Mouse (Mus musculus) neural tube, embryonic 14.5 days (tissue): ENCODE results near the gene Prss36. TPM values are rescaled to one million over a fixed set of nuclear protein-coding genes. Genes with fewer than 3 reads are reported as not detected.
"Not testable (repeated sequence)": the region's sequence is repeated elsewhere in the genome, so short reads cannot be mapped to it uniquely, and the experiment has no call there.

Experiments
- ATAC-seq: fragments of 200-750 bp; cut with Nextera tagmentation; 2 replicates; pipeline ENCODE4 v1.8.0; 2017; ENCODE audit warnings: low read depth, mild to moderate bottlenecking, moderate TSS enrichment, moderate library complexity
- H3K27ac ChIP-seq: fragments of 300-500 bp; sonication (generic); 2 replicates; pipeline ENCODE4 v1.5.1; 2014; ENCODE audit warnings: low read depth, mild to moderate bottlenecking, control low read depth, low read length, moderate library complexity, mixed read lengths
- H3K27me3 ChIP-seq: fragments of 300-500 bp; sonication (generic); 2 replicates; pipeline ENCODE4 v1.6.1; 2014; ENCODE audit warnings: low read length; ENCODE audit not compliant: control insufficient read depth, insufficient read depth
- H3K36me3 ChIP-seq: fragments of 300-500 bp; sonication (generic); 2 replicates; pipeline ENCODE4 v1.6.1; 2014; ENCODE audit warnings: low read length, mixed read lengths; ENCODE audit not compliant: control insufficient read depth, insufficient read depth
- H3K4me1 ChIP-seq: fragments of 300-500 bp; sonication (generic); 2 replicates; pipeline ENCODE4 v1.6.1; 2014; ENCODE audit warnings: low read length; ENCODE audit not compliant: control insufficient read depth, insufficient read depth
- H3K4me2 ChIP-seq: fragments of 300-500 bp; sonication (generic); 2 replicates; pipeline ENCODE4 v1.6.1; 2014; ENCODE audit warnings: mild to moderate bottlenecking, low read depth, low read length, control low read depth
- H3K4me3 ChIP-seq: fragments of 300-500 bp; sonication (generic); 2 replicates; pipeline ENCODE4 v1.5.1; 2014; ENCODE audit warnings: low read depth, low read length, control low read depth, mixed read lengths
- H3K9ac ChIP-seq: fragments of 300-500 bp; sonication (generic); replicated peaks from 2 replicates; pipeline ENCODE4 v1.6.1; 2014; ENCODE audit warnings: low read depth, mild to moderate bottlenecking, control low read depth, low read length, mixed read lengths
- H3K9me3 ChIP-seq: fragments of 300-500 bp; sonication (generic); 2 replicates; pipeline ENCODE4 v1.6.1; 2016; ENCODE audit warnings: low read length; ENCODE audit not compliant: control insufficient read depth
- WGBS: fragments of 180-500 bp; shearing (Covaris S2); extraction: QIAGEN DNeasy Blood & Tissue Kit; methylation state at CpG from one replicate; pipeline ENCODE4 v1.1.7; 2014; 5-methylcytosine and 5-hydroxymethylcytosine counted together
- polyA plus RNA-seq: library from polyadenylated mRNA; unstranded; fragments of >200 nt; fragmentation: Nextera tagmentation; extraction: Ambion mirVana; gene quantifications from 2 replicates; pipeline ENCODE4 v1.2.1, GENCODE M21; 2014

Gene Prss36
- polyA plus RNA-seq, 1 experiment from 2014 or later: 14.8 TPM

- Histone ChIP-seq H3K4me1 (peaks cover 12% of the 10 kb centered on the region), H3K36me3 (peaks cover 32% of the 10 kb centered on the region), H3K4me2 (peak overlapping the region; percentile 98), H3K9me3 (no peaks in the 10 kb centered on the region), H3K27ac (peak overlapping the region; percentile 98), H3K9ac (peak overlapping the region; percentile 98), H3K27me3 (no peaks in the 10 kb centered on the region; the same call in 1 of the 2 replicates), H3K4me3 (peak overlapping the region; percentile 98)
- ATAC-seq: no peak
- WGBS: 2% methylated on average over 42 of the region's 42 CpGs
Observed at GRCm38 (mm10) chr7:127967922-127968828, 21.6 kb upstream of the Prss36 start.

- WGBS: under 1% methylated on average over 92 of the region's 92 CpGs
Observed at GRCm38 (mm10) chr7:127967004-127967921, 20.7 kb upstream of the Prss36 start, which contains the start of gene Fus. Fus (plus strand) TSS chr7:127967457.

GRCm38 (mm10) chr7:127966371-127966918 is 19.9 kb upstream of the Prss36 start:
- peak overlapping the region; percentile 98 for H3K4me3 ChIP-seq
- 11% methylated on average over 10 of the region's 10 CpGs for WGBS
- H3K9me3 ChIP-seq: no peaks in the 10 kb centered on the region
- no peak; the same call in 1 of the 2 replicates for ATAC-seq
- peak overlapping the region; percentile 98 for H3K27ac ChIP-seq
- H3K27me3 ChIP-seq: no peaks in the 10 kb centered on the region; the same call in 1 of the 2 replicates
- peaks cover 15% of the 10 kb centered on the region for H3K36me3 ChIP-seq
- peak overlapping the region; percentile 71 for H3K4me2 ChIP-seq
- peak overlapping the region; percentile 98 for H3K9ac ChIP-seq
- H3K4me1 ChIP-seq: peaks cover 12% of the 10 kb centered on the region

More at GRCm38 (mm10) chr7:127967004-127967921, 20.7 kb upstream of the Prss36 start, which contains the start of gene Fus:
- no peaks in the 10 kb centered on the region for H3K9me3 ChIP-seq
- no peaks in the 10 kb centered on the region; the same call in 1 of the 2 replicates for H3K27me3 ChIP-seq
- H3K27ac ChIP-seq: peak within 1 kb of the TSS; percentile 98
- peak within 1 kb of the TSS; percentile 98 for H3K4me3 ChIP-seq
- peaks cover 12% of the 10 kb centered on the region for H3K4me1 ChIP-seq
- H3K36me3 ChIP-seq: peaks cover 23% of the 10 kb centered on the region
- H3K4me2 ChIP-seq: peak within 1 kb of the TSS; percentile 98
- ATAC-seq: peak; percentile 93
- H3K9ac ChIP-seq: peak within 1 kb of the TSS; percentile 98

GRCm38 (mm10) chr7:127959364-127959763 is 12.8 kb upstream of the Prss36 start:
- 61% methylated on average over 5 of the region's 5 CpGs for WGBS
- H3K4me3 ChIP-seq: no peak overlapping the region
- H3K27me3 ChIP-seq: no peaks in the 10 kb centered on the region
- no peak overlapping the region for H3K9ac ChIP-seq
- H3K4me1 ChIP-seq: no peaks in the 10 kb centered on the region
- H3K4me2 ChIP-seq: no peak overlapping the region
- no peak for ATAC-seq
- H3K9me3 ChIP-seq: no peaks in the 10 kb centered on the region
- no peaks in the 10 kb centered on the region for H3K36me3 ChIP-seq
- no peak overlapping the region for H3K27ac ChIP-seq

GRCm38 (mm10) chr7:127952864-127953581 is 6.5 kb upstream of the Prss36 start:
- H3K4me2 ChIP-seq: no peak overlapping the region
- H3K4me1 ChIP-seq: no peaks in the 10 kb centered on the region
- H3K27me3 ChIP-seq: no peaks in the 10 kb centered on the region
- H3K27ac ChIP-seq: no peak overlapping the region
- no peak for ATAC-seq
- no peaks in the 10 kb centered on the region for H3K36me3 ChIP-seq
- WGBS: 44% methylated on average over 13 of the region's 13 CpGs
- no peak overlapping the region for H3K4me3 ChIP-seq
- no peaks in the 10 kb centered on the region for H3K9me3 ChIP-seq
- no peak overlapping the region for H3K9ac ChIP-seq

GRCm38 (mm10) chr7:127944614-127945013 is 1.9 kb downstream of the Prss36 start:
- Histone ChIP-seq H3K4me2 (no peak overlapping the region), H3K27me3 (peaks cover 9% of the 10 kb centered on the region), H3K4me3 (no peak overlapping the region), H3K36me3 (no peaks in the 10 kb centered on the region), H3K4me1 (no peaks in the 10 kb centered on the region), H3K9me3 (no peaks in the 10 kb centered on the region), H3K9ac (no peak overlapping the region), H3K27ac (no peak overlapping the region)
- ATAC-seq: no peak
- 7% methylated on average over 23 of the region's 23 CpGs for whole genome bisulfite sequencing

GRCm38 (mm10) chr7:127942097-127942496 is 4.4 kb downstream of the Prss36 start:
- not testable (repeated sequence) for H3K27ac ChIP-seq, ATAC-seq, H3K9me3 ChIP-seq, H3K4me2 ChIP-seq, H3K27me3 ChIP-seq, H3K9ac ChIP-seq, H3K4me1 ChIP-seq, H3K4me3 ChIP-seq, H3K36me3 ChIP-seq
- 67% methylated on average over 2 of the region's 2 CpGs for WGBS
